Mouse (Mus musculus) heart, postnatal 14 days (tissue): ENCODE results near the gene Zp1. TPM values are rescaled to one million over a fixed set of nuclear protein-coding genes. Genes with fewer than 3 reads are reported as not detected.

Experiments
- DNase-seq, 2 experiments: peaks; one replicate each; pipeline ENCODE4 v3.0.0; 2021 to 2022
- intact Hi-C: fragments of 180-260 bp; cut with DNase I; formaldehyde crosslinking; loops from one replicate; pipeline ENCODE4 v1.15.1; 2025
- total RNA-seq, 2 experiments: library from RNA; stranded (reverse); gene quantifications; 2 replicates each; pipeline ENCODE4 v1.2.3; 2021

The Zp1 gene
- total RNA-seq, 2 experiments from 2014 or later, result not detected

GRCm38 (mm10) chr19:10881426-10882154 lies 38.8 kb downstream of the Zp1 start, which contains the start of gene Tmem109:
Gene Tmem109, minus strand, starts transcription at chr19:10882001.
- intact Hi-C loops, result no loop called here
- peak; percentile 93 to 94 for DNase-seq

- DNase-seq, result no peak
- intact Hi-C loops, result no loop called here
Measured at GRCm38 (mm10) chr19:10880975-10881425, 39.4 kb downstream of the Zp1 start.

DNA sequence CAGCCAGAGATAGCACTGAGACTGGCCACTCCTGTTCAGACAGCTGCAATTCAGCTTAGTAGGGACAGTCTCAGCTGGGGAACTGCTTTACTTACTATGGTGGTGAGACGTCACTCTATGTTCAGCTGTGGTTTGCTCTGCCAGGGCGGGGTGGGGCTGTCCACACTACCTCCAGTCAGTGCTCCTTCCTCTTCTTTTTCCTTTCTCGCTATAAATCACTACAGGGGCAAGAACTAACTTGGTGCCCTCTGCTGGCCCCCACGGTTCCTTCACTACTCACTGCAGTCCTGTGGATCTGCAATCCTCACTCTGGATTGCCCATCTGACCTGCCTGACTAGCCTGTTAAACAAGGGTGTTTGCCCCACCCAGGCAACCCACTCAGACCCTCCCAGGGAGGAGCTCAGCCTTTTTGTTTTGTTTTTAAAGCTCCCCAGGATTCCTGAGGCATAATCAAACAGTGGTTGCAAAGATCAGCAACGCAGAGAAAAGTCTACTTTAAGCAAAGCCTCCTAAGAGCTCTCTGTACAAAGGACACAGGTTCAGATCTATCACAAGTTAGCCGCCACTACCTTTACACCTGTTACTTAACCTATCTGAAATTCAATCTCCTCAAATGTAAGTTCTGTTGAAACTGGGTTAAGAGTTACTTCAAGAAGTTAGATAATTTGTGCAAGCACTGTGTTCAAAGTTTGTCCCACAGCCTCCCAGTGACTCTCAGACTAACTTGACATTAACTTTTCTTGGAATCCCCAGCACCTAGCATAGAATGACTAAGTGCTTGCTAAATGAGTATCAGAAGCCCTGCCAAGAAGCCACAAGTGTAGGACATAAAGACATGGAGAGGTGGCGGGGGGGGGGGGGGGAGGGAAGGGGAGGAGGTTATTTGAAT lies 40.1 kb downstream of the Zp1 start:
- DNase-seq, result peak; percentile 57 to 59
- intact Hi-C loops, result no loop called here

- DNase-seq, result peak in 1 of 2 experiments; percentile 17
- intact Hi-C loops, result no loop called here
Measured at GRCm38 (mm10) chr19:10878201-10878837, 42.1 kb downstream of the Zp1 start.

- intact Hi-C loops, result no loop called here
- no peak for DNase-seq
Measured at GRCm38 (mm10) chr19:10871328-10871961, 49.0 kb downstream of the Zp1 start.

- no peak for DNase-seq
- intact Hi-C loops, result no loop called here
Measured at GRCm38 (mm10) chr19:10870676-10871075, 49.8 kb downstream of the Zp1 start.

DNA sequence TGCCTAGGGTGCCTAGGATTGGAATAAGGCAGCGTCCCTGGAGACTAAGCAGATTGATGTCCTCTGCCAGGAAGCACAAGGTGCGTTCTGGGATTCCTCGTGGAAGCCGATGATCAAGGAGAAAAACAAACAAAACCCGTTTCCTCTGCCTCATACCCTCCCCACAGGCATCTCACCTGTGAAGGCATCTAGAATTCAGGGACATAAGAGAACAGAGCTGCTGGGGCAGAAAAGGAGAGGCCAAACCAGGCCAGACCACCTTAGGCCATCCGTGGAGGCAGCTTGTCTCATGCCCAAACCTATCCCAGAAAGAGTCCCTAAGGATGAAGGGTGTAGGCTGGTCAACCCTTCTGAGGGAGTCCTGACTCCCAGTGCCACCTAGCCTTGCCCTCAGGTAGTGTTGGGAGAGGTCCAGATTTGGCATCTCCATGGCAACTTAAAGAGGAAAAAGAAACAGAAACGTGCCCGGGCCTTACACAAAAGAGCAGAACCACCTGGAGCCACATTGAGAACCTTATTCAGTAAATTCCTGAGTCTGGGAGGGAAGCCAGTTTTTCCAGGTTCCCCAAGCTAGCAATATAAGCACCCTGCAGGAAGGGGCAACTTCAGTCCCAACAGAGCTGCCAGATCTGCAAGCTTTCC lies 50.4 kb downstream of the Zp1 start, which contains the start of gene Tmem132a:
Tmem132a (minus strand) TSS at position 55 of the 642 bp plus-strand sequence.
- no peak for DNase-seq
- intact Hi-C loops, result loop anchor here (2.0 kb wide), 1 partner anchor 23 kb away; no protein-coding TSS in a partner anchor

DNA sequence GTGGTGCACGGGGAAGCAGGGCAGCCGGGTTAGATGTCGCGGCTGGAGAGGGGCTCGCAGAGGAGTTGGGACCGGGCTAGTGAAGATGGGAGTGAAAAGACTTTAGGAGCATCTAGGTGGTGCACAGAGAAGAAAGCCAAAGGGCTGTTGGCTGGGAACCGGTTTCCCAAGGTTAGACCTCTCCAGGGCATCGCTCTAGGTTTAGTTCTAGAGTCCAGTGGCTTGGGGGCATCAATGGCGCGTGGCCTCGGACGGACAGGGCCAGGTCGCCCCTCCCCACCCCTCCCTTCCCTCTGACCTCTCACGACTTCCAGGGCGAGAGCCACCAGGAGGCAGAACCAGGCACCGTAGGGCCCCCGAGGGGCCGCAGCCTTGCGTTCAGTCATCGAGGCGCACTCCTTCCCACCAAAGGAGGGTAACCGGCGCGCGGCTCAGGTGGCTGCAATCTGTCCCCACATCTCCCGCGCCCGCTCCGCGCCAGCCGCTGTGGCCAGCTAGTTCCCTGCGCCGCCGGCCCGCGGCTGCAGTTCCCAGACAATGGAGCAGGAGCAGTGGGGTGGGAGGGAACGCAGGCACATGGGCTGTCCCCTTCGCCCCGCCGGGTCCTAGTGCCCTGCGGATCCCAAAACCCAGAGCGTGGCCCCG lies 51.1 kb downstream of the Zp1 start:
- intact Hi-C loops, result loop anchor here (2.0 kb wide), 1 partner anchor 23 kb away; no protein-coding TSS in a partner anchor
- peak; percentile 80 to 82 for DNase-seq

DNA sequence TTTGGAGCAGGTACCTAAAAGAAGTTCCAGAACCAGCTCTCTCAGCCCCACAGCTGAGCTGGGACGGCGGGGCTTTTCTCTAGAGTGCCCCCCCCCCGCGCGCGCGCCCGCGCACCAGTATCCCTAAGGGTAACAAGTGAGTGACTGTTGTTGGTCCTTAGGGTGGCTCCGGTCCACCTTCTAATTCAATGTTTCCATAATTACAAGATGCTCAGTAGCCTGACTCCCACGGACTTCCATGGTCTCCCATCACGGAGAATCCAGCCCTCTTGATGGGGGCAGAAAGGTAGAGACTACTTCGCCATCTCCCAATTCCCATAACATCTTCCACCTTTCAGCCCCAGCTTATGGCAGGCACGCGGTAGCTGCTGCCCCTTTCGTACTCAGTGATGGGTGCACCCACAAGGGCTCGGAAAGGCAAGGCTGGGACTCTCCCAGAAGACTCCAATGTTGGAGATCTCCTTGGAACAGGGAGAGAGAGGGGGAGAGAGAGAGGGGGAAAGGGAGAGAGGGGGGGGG lies 51.8 kb downstream of the Zp1 start:
- no peak for DNase-seq
- intact Hi-C loops, result loop anchor here (2.0 kb wide), 1 partner anchor 22 kb away; no protein-coding TSS in a partner anchor

- intact Hi-C loops, result loop anchor here (2.0 kb wide), 1 partner anchor 21 kb away; no protein-coding TSS in a partner anchor
- DNase-seq, result no peak
Measured at GRCm38 (mm10) chr19:10867946-10868622, 52.3 kb downstream of the Zp1 start.

DNA sequence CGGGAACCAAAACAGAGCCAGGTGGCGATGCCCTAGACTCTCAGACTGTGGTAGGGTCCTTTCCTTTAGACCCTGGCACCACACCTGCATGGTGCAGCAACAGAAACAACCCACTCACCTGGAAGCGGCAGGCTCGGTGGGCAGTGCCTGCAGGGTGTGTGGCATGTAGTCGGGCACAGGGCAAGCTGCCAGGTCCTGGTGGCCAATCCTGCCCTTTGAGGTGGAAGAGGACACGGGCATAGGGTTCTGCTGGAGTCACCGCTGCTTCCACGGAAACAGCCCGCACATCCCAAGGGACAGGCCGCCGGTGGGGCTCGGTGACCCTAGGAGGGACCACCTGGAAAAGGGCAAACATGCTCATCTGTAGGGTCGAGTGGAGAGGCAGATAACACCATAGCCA lies 54.1 kb downstream of the Zp1 start:
- intact Hi-C loops, result no loop called here
- DNase-seq, result no peak

Other genes starting within 250 kb of the Zp1 start
- not detected for gene Pga5, start 242.6 kb downstream of the Zp1 start, total RNA-seq
- gene Vps37c, start 231.9 kb downstream of the Zp1 start, total RNA-seq, result 10 to 100 TPM; 18.6 to 20.0 TPM
- 1 to 10 TPM in 1 of 2 experiments, under 1 TPM in 1; 0.36 to 4.9 TPM for gene Cd5, start 181.6 kb downstream of the Zp1 start, total RNA-seq
- gene Cd6, start 90.6 kb downstream of the Zp1 start, total RNA-seq, result 1 to 10 TPM in 1 of 2 experiments, under 1 TPM in 1; 0.41 to 3.6 TPM
- 1 to 10 TPM; 2.6 to 2.9 TPM for gene Slc15a3, start 80.9 kb downstream of the Zp1 start, total RNA-seq
- gene Tmem132a, start 50.7 kb downstream of the Zp1 start, total RNA-seq, result 10 to 100 TPM; 18.6 to 23.6 TPM
- 10 to 100 TPM; 80.3 to 85.0 TPM for gene Tmem109, start 38.6 kb downstream of the Zp1 start, total RNA-seq
- gene Prpf19, start 25.4 kb downstream of the Zp1 start, total RNA-seq, result 100 to 1,000 TPM; 184 to 192 TPM
- gene Ptgdr2, start 16.5 kb upstream of the Zp1 start, total RNA-seq, result under 1 TPM in 1 of 2 experiments, not detected in 1; 0.14 TPM
- 1 to 10 TPM; 5.3 to 6.4 TPM for gene Ccdc86, start 28.6 kb upstream of the Zp1 start, total RNA-seq
- not detected for gene Ms4a10, start 54.0 kb upstream of the Zp1 start, total RNA-seq
- gene Ms4a15, start 72.6 kb upstream of the Zp1 start, total RNA-seq, result not detected
- not detected for gene Ms4a18, start 97.4 kb upstream of the Zp1 start, total RNA-seq
- 1 to 10 TPM; 1.8 to 2.7 TPM for gene Ms4a8a, start 160.5 kb upstream of the Zp1 start, total RNA-seq
- gene 1700017D01Rik, start 210.2 kb upstream of the Zp1 start, total RNA-seq, result not detected
- not detected for gene 1700025F22Rik, start 244.7 kb upstream of the Zp1 start, total RNA-seq